Mouse (Mus musculus) midbrain, postnatal 0 days (tissue): Measurements from ENCODE around the gene Tnfrsf21. TPM values are rescaled to one million over a fixed set of nuclear protein-coding genes. Genes with fewer than 3 reads are reported as not detected.

Experiments
- ATAC-seq: fragments of 200-750 bp; cut with Nextera tagmentation; 2 replicates; pipeline ENCODE4 v1.8.0; 2017; ENCODE audit warnings: moderate number of reproducible peaks, mild to moderate bottlenecking, moderate TSS enrichment, moderate library complexity; ENCODE audit not compliant: low FRiP score
- DNase-seq: peaks from one replicate; pipeline ENCODE4 v3.0.0-alpha.2; 2015; ENCODE audit warnings: low spot score
- H3K27ac ChIP-seq: fragments of 300-500 bp; sonication (generic); 2 replicates; pipeline ENCODE4 v1.5.1; 2014; ENCODE audit warnings: low read depth, mild to moderate bottlenecking, low read length, mixed read lengths
- H3K27me3 ChIP-seq: fragments of 300-500 bp; sonication (generic); 2 replicates; pipeline ENCODE4 v1.6.1; 2014; ENCODE audit warnings: low read length, control low read depth, mixed read lengths; ENCODE audit not compliant: insufficient read depth
- H3K36me3 ChIP-seq: fragments of 300-500 bp; sonication (generic); 2 replicates; pipeline ENCODE4 v1.6.1; 2014; ENCODE audit warnings: low read length, control low read depth, mixed read lengths; ENCODE audit not compliant: insufficient read depth
- H3K4me1 ChIP-seq: fragments of 300-500 bp; sonication (generic); 2 replicates; pipeline ENCODE4 v1.6.1; 2014; ENCODE audit warnings: mild to moderate bottlenecking, control low read depth, antibody characterized with exemption, low read length, mixed read lengths; ENCODE audit not compliant: insufficient read depth
- H3K4me2 ChIP-seq: fragments of 300-500 bp; sonication (generic); 2 replicates; pipeline ENCODE4 v1.6.1; 2014; ENCODE audit warnings: low read depth, mild to moderate bottlenecking, low read length, mixed read lengths; ENCODE audit not compliant: poor library complexity, severe bottlenecking
- H3K4me3 ChIP-seq: fragments of 300-500 bp; sonication (generic); 2 replicates; pipeline ENCODE4 v1.5.1; 2014; ENCODE audit warnings: low read depth, mild to moderate bottlenecking, low read length, moderate library complexity
- H3K9ac ChIP-seq: fragments of 300-500 bp; sonication (generic); replicated peaks from 2 replicates; pipeline ENCODE4 v1.6.1; 2014; ENCODE audit warnings: mild to moderate bottlenecking, low read length, moderate library complexity, mixed read lengths; ENCODE audit not compliant: poor library complexity, severe bottlenecking
- H3K9me3 ChIP-seq: fragments of 300-500 bp; sonication (generic); 2 replicates; pipeline ENCODE4 v1.6.1; 2016; ENCODE audit warnings: low read length, control low read depth
- CTCF ChIP-seq: IDR thresholded peaks from 2 replicates; pipeline ENCODE4 v1.5.1; 2016; ENCODE audit warnings: antibody characterized with exemption, mild to moderate bottlenecking
- WGBS: fragments of 180-500 bp; shearing (Covaris S2); extraction: QIAGEN DNeasy Blood & Tissue Kit; methylation state at CpG from one replicate; pipeline ENCODE4 v1.1.7; 2014; 5-methylcytosine and 5-hydroxymethylcytosine counted together
- polyA plus RNA-seq: library from polyadenylated mRNA; unstranded; fragments of >200 nt; fragmentation: Nextera tagmentation; extraction: Ambion mirVana; gene quantifications from 2 replicates; pipeline ENCODE4 v1.2.1, GENCODE M21; 2015
- total RNA-seq: library from RNA; depleted of rRNA; stranded (reverse); fragments of >200 nt; gene quantifications from 2 replicates; pipeline ENCODE4 v1.2.3, GENCODE M21; 2014

Tnfrsf21 gene
- total and polyA plus RNA-seq, 2 experiments from 2014 or later: 74.5 to 110 TPM

DNA sequence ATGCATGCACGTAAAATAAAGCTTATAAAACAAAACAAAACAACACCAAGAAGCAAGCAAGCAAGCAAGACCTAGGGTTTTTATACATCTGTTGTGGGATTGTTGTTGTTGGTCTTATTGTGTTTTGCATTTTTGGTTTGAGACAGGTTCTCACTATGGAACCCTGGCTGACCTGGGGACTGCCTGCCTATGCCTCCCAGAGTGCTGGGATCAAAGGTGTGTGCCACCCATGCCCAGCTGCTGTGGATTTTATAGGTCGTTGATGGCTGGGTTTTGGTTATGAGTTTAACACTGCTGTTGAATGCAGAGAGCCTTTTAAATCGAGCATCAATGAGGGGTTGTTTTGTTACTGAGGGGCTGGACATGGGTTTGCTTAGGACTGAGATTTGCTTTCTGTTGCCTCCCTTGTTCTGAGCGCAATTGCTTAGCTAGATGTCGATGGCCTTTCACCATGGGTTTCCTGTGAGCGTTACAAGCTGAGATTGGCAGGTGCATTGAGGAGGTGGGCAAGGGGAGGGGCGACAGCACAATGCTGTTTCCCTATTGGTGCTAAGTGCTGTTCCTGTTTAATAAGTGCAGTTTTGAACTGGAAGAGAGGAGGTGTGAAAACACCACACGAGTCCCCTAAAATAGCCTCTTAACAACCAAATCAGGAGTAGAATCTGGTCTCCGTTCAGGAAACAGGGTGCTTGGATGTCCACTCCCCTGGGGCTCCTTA is 94.0 kb downstream of the Tnfrsf21 start:
- Histone ChIP-seq H3K4me2 (no peak overlapping the region), H3K36me3 (no peaks in the 10 kb centered on the region), H3K9me3 (no peaks in the 10 kb centered on the region), H3K4me3 (no peak overlapping the region), H3K4me1 (peaks cover 5% of the 10 kb centered on the region; the same call in 1 of the 2 replicates), H3K27ac (no peak overlapping the region), H3K27me3 (no peaks in the 10 kb centered on the region), H3K9ac (no peak overlapping the region)
- 72% methylated on average over 9 of the region's 9 CpGs for WGBS
- DNase-seq: no peak
- TF ChIP-seq CTCF: no peak
- no peak for ATAC-seq

DNA sequence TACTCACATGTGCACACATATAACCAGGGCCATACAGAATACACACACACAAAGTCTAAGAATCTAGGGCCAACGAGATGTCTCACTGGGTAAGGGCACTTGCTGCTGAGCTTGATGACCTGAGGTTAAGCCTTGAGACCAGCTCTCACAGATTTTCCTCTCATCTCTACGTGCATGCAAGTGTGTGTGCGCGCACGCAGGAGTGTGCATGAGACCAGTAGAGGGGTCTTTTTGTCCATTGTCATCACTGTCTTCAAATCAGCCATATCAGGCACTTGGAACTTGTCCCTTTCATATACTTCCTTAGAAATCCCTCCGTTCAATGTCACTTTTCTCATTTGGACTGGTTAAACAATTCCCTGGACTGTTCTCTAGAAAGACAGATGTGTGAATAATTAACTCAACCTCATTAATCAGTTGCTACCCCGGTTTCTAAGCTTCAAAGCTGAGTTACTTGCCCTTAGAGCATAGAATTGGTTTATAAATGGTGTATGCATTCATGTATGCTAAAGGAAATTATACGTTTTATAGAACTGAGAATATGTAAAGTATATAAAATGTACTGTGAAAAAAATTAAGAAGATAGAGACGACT is 97.1 kb downstream of the Tnfrsf21 start:
- no peak overlapping the region for H3K4me2 ChIP-seq
- DNase-seq: peak; percentile 28
- no peak overlapping the region for H3K4me3 ChIP-seq
- H3K4me1 ChIP-seq: peaks cover 5% of the 10 kb centered on the region; the same call in 1 of the 2 replicates
- H3K9ac ChIP-seq: no peak overlapping the region
- no peaks in the 10 kb centered on the region for H3K36me3 ChIP-seq
- no peak for TF ChIP-seq CTCF
- no peak for ATAC-seq
- 62% methylated on average over 9 of the region's 9 CpGs for WGBS
- no peaks in the 10 kb centered on the region for H3K27me3 ChIP-seq
- H3K27ac ChIP-seq: 0 out of 2 replicates have a peak overlapping the region, but pooled peaks have one; percentile 6
- H3K9me3 ChIP-seq: no peaks in the 10 kb centered on the region

- no peak overlapping the region for H3K4me3 ChIP-seq
- H3K9ac ChIP-seq: no peak overlapping the region
- no peak for TF ChIP-seq CTCF
- DNase-seq (peak; percentile 82), ATAC-seq (peak; percentile 84)
- peaks cover 5% of the 10 kb centered on the region; the same call in 1 of the 2 replicates for H3K4me1 ChIP-seq
- WGBS: 64% methylated on average over 8 of the region's 8 CpGs
- H3K4me2 ChIP-seq: no peak overlapping the region
- no peaks in the 10 kb centered on the region for H3K36me3 ChIP-seq
- no peaks in the 10 kb centered on the region for H3K9me3 ChIP-seq
- H3K27me3 ChIP-seq: no peaks in the 10 kb centered on the region
- H3K27ac ChIP-seq: no peak overlapping the region
These were observed 97.8 kb downstream of the Tnfrsf21 start for GRCm38 (mm10) chr17:43114086-43114581.

DNA sequence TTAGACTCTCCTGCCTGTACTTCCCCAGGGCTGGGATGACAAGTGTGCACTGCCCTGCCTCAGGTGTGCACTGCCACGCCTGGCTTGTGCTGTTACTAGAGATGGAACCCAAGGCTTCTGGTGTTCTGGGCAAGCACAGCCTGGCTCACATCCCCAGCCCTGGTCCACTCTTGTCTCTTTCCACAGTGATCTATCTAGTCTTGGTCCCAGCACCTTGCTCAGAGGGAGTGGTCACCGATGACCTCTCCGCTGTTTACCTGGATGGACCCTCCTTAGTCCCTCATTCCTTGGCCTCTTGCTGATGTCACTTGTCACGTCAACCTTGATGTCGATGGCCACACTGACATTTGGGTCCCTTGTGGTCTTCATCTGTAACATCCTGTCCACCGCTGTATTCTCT is 98.6 kb downstream of the Tnfrsf21 start:
- Histone ChIP-seq H3K4me1 (peaks cover 5% of the 10 kb centered on the region; the same call in 1 of the 2 replicates), H3K27ac (no peak overlapping the region), H3K4me3 (no peak overlapping the region), H3K36me3 (no peaks in the 10 kb centered on the region), H3K4me2 (no peak overlapping the region), H3K9me3 (no peaks in the 10 kb centered on the region), H3K9ac (no peak overlapping the region), H3K27me3 (no peaks in the 10 kb centered on the region)
- no peak for TF ChIP-seq CTCF
- 92% methylated on average over 6 of the region's 6 CpGs for WGBS
- ATAC-seq (0 out of 2 replicates have a peak, but pooled peaks have one; percentile 10), DNase-seq (no peak)

GRCm38 (mm10) chr17:43116748-43117147 is 100.4 kb downstream of the Tnfrsf21 start:
- H3K36me3 ChIP-seq: no peaks in the 10 kb centered on the region
- DNase-seq: no peak
- WGBS: 92% methylated on average over 10 of the region's 10 CpGs

GRCm38 (mm10) chr17:43119446-43119845 is 103.1 kb downstream of the Tnfrsf21 start:
- no peak overlapping the region for H3K4me2 ChIP-seq
- 87% methylated on average over 12 of the region's 12 CpGs for WGBS
- no peaks in the 10 kb centered on the region for H3K9me3 ChIP-seq
- no peak overlapping the region for H3K9ac ChIP-seq
- H3K27ac ChIP-seq: no peak overlapping the region
- no peak overlapping the region for H3K4me3 ChIP-seq
- H3K4me1 ChIP-seq: peaks cover under 1% of the 10 kb centered on the region; the same call in 1 of the 2 replicates
- H3K27me3 ChIP-seq: no peaks in the 10 kb centered on the region
- TF ChIP-seq CTCF: no peak
- ATAC-seq: no peak
- DNase-seq: no peak
- no peaks in the 10 kb centered on the region for H3K36me3 ChIP-seq

More at GRCm38 (mm10) chr17:43116748-43117147, 100.4 kb downstream of the Tnfrsf21 start:
- TF ChIP-seq CTCF: no peak
- no peak overlapping the region for H3K9ac ChIP-seq
- no peak for ATAC-seq
- no peak overlapping the region for H3K4me3 ChIP-seq
- H3K4me1 ChIP-seq: peaks cover 5% of the 10 kb centered on the region; the same call in 1 of the 2 replicates
- H3K27me3 ChIP-seq: no peaks in the 10 kb centered on the region
- H3K27ac ChIP-seq: no peak overlapping the region
- H3K9me3 ChIP-seq: no peaks in the 10 kb centered on the region
- H3K4me2 ChIP-seq: no peak overlapping the region
